Mouse (Mus musculus) small intestine, adult 2 months (tissue): ENCODE results near the gene Banf1. TPM values are rescaled to one million over a fixed set of nuclear protein-coding genes. Genes with fewer than 3 reads are reported as not detected.
"Not testable (repeated sequence)": the region's sequence is repeated elsewhere in the genome, so short reads cannot be mapped to it uniquely, and the experiment has no call there.

Source experiments
- H3K27ac ChIP-seq: fragments of 200-500 bp; 2 replicates; pipeline ENCODE4 v1.5.1; 2012; ENCODE audit warnings: low read depth, low read length, control low read depth, inconsistent platforms; ENCODE audit not compliant: insufficient read depth
- H3K27me3 ChIP-seq: fragments of 200-500 bp; 2 replicates; pipeline ENCODE4 v1.6.1; 2012; ENCODE audit warnings: mild to moderate bottlenecking, moderate library complexity, low read length, inconsistent platforms; ENCODE audit not compliant: control insufficient read depth, insufficient read depth
- H3K36me3 ChIP-seq: fragments of 200-500 bp; 2 replicates; pipeline ENCODE4 v1.6.1; 2012; ENCODE audit warnings: mild to moderate bottlenecking, low read length, control low read depth, inconsistent platforms; ENCODE audit not compliant: control insufficient read depth, insufficient read depth
- H3K4me1 ChIP-seq: fragments of 200-500 bp; 2 replicates; pipeline ENCODE4 v1.6.1; 2012; ENCODE audit warnings: low read length, inconsistent platforms, mixed read lengths; ENCODE audit not compliant: control insufficient read depth, insufficient read depth, insufficient read length
- H3K4me3 ChIP-seq: fragments of 200-500 bp; 2 replicates; pipeline ENCODE4 v1.5.1; 2012; ENCODE audit warnings: low read depth, mild to moderate bottlenecking, control low read depth, inconsistent platforms, low read length, moderate library complexity
- CTCF ChIP-seq: fragments of 200-500 bp; IDR thresholded peaks from 2 replicates; pipeline ENCODE4 v1.5.1; 2012; ENCODE audit warnings: low read depth, mild to moderate bottlenecking, control low read depth, inconsistent platforms, low read length, moderate library complexity, mixed read lengths; ENCODE audit not compliant: insufficient replicate concordance, insufficient read length; ENCODE audit errors: extremely low read depth
- POLR2A ChIP-seq: fragments of 200-500 bp; IDR thresholded peaks from 2 replicates; pipeline ENCODE4 v1.6.1; 2012; ENCODE audit warnings: low read depth, mild to moderate bottlenecking, control low read depth, inconsistent platforms, low read length, moderate library complexity
- WGBS: fragments of 180-500 bp; shearing (Covaris S2); methylation state at CpG from one replicate; pipeline ENCODE4 v1.1.7; 2018; 5-methylcytosine and 5-hydroxymethylcytosine counted together
- polyA plus RNA-seq: library from polyadenylated mRNA; depleted of rRNA; stranded (reverse); fragments of >200 nt; gene quantifications from 2 replicates; pipeline ENCODE4 v1.2.3, GENCODE M21; 2012

The Banf1 gene
- polyA plus RNA-seq, 1 experiment: 100 TPM

GRCm38 (mm10) chr19:5407133-5407532 lies 40.2 kb upstream of the Banf1 start:
- peak overlapping the region; percentile 97 for H3K27ac ChIP-seq
- peaks cover 6% of the 10 kb centered on the region; the same call in 1 of the 2 replicates for H3K4me1 ChIP-seq
- H3K4me3 ChIP-seq: peak overlapping the region; percentile 66
- 4% methylated on average over 7 of the region's 7 CpGs for WGBS
- TF ChIP-seq POLR2A: no peak
- peak; percentile 71; the same call in 1 of the 2 replicates for TF ChIP-seq CTCF
- no peaks in the 10 kb centered on the region for H3K36me3 ChIP-seq
- H3K27me3 ChIP-seq: no peaks in the 10 kb centered on the region

GRCm38 (mm10) chr19:5406531-5407126 lies 39.7 kb upstream of the Banf1 start:
- Histone ChIP-seq H3K4me3 (peak overlapping the region; percentile 66), H3K27ac (peak overlapping the region; percentile 97)
- not testable (repeated sequence) for H3K4me1 ChIP-seq, H3K36me3 ChIP-seq, H3K27me3 ChIP-seq
- 3% methylated on average over 25 of the region's 25 CpGs for WGBS

- Histone ChIP-seq H3K27ac (peak overlapping the region; percentile 39), H3K27me3 (no peaks in the 10 kb centered on the region), H3K4me3 (peak overlapping the region; percentile 43), H3K36me3 (no peaks in the 10 kb centered on the region), H3K4me1 (peaks cover 6% of the 10 kb centered on the region; the same call in 1 of the 2 replicates)
- no peak for TF ChIP-seq POLR2A
- TF ChIP-seq CTCF: no peak
- WGBS: 8% methylated on average over 7 of the region's 7 CpGs
These were observed 39.0 kb upstream of the Banf1 start for GRCm38 (mm10) chr19:5405924-5406323.

- Histone ChIP-seq H3K27me3 (no peaks in the 10 kb centered on the region), H3K4me3 (no peak within 1 kb of the TSS), H3K4me1 (no peaks in the 10 kb centered on the region), H3K27ac (no peak within 1 kb of the TSS), H3K36me3 (no peaks in the 10 kb centered on the region)
- WGBS: 82% methylated on average over 8 of the region's 8 CpGs
- TF ChIP-seq CTCF (no peak), POLR2A (no peak)
These were observed 35.3 kb upstream of the Banf1 start, which contains the start of gene Tsga10ip for GRCm38 (mm10) chr19:5402293-5402692. Gene Tsga10ip, minus strand, starts transcription at chr19:5402526.

GRCm38 (mm10) chr19:5401073-5401472 lies 34.1 kb upstream of the Banf1 start:
- H3K27ac ChIP-seq, H3K4me1 ChIP-seq, H3K36me3 ChIP-seq, H3K4me3 ChIP-seq, H3K27me3 ChIP-seq: not testable (repeated sequence)
- WGBS: 68% methylated on average over 4 of the region's 4 CpGs

DNA sequence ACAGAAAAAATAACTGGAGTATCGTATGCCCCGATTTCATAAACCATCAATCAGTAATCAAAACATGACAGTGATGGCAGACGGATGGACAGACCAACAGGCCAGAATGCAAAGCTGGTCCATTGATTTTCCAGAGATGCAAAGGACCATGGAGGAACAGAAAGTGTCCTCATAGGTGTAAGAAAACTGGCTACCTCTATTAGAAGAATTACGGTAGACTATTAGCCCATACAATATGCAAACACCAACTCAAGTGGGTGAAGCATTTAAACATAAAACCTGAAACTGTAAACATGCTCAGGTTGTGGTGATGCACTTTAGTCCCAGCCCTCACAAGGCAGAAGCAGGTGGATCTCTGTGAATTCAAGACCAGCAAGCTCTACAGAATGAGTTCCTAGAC lies 28.4 kb upstream of the Banf1 start:
- H3K27me3 ChIP-seq: no peaks in the 10 kb centered on the region
- no peaks in the 10 kb centered on the region for H3K36me3 ChIP-seq
- no peak overlapping the region for H3K4me3 ChIP-seq
- no peak for TF ChIP-seq CTCF
- TF ChIP-seq POLR2A: no peak
- no peak overlapping the region for H3K27ac ChIP-seq
- 68% methylated on average over 4 of the region's 4 CpGs for WGBS
- 0 out of 2 replicates have a peak, but pooled peaks cover 2% of the 10 kb centered on the region for H3K4me1 ChIP-seq

GRCm38 (mm10) chr19:5394168-5394567 lies 27.2 kb upstream of the Banf1 start:
- peaks cover 11% of the 10 kb centered on the region; the same call in 1 of the 2 replicates for H3K4me1 ChIP-seq
- TF ChIP-seq CTCF (no peak), POLR2A (no peak)
- H3K27me3 ChIP-seq: no peaks in the 10 kb centered on the region
- no peaks in the 10 kb centered on the region for H3K36me3 ChIP-seq
- H3K27ac ChIP-seq: no peak overlapping the region
- 23% methylated on average over 10 of the region's 10 CpGs for WGBS
- no peak overlapping the region for H3K4me3 ChIP-seq
